Mouse (Mus musculus): Measurements from ENCODE around the gene Ptprg.
A peak's percentile ranks its signal among the peaks of the same experiment; 100 is the strongest.

Gene Ptprg

DNA sequence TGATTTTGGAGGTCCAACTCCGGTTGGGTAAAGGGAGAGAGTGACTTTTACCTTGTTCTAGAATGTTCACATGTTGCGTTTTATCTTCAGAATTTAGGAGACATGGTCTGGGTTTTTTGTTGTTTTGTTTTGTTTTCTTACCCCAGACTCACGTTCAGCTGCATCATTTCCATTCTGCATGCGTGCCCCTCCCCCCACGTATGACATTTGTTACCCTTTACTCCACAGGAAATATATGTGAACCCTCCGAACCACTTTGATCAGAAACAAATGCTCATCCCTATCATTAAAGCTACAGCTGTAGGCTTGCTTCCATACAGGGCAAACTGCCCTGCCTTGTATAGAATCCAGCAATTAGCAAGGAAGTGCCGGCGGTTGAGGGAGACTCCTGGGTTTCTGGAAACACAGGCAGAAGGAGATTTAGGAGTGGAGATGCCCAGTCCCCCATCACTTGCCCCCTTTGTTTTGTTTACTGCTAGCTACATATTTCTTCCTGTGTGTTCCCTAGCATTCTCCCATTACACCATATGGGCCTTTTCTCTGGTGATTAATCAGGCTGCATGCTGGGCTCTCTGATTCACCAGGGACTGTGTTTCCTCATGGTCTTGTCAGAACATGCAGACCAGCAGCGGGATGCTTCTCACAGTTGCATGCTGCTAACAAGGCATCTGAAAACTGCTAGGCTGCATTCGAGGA is 130.2 kb downstream of the Ptprg start:
- no peak for DNase-seq (ENCODE audit: low spot score in 2 of 2)

DNA sequence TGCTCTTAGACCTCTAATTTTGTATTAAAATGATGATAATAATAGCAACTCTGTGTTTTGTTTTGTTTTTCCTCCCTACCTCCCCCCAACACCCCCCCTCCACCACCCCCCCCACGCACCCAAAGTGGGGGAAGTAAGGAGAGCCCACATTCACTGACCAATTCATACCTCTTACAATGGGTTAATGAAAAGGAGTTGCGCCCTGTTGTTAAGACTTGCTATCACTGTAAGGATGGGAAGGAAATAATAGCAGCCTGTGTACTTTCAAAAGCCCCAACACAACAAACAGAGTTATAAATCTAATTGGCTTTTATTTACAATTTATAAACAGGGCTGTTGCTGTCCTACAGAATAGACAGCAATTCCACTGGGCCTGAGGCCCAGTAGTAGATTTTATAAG is 130.8 kb downstream of the Ptprg start:
- no peak for DNase-seq (ENCODE audit: low spot score in 2 of 2)

DNA sequence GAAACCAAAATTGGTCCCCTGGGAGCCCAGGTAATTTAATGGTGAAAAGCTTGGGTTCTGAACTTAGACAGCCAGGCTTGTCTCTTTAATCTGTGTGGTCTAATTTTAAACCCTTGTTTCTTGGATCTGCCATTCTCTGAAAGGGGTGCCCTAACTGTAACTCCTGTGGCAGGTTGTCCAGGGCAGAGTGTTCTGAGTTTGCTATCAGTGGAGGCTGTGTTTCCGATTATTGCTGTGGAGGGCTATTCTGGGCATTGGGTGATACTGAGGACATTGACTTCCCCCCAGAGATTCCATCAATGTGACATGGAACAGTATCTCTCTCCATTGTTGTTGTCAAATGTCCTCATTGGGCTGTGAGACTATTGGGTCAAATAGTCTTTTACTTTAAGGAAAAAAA is 134.2 kb downstream of the Ptprg start:
- no peak for DNase-seq (ENCODE audit: low spot score in 2 of 2)

DNA sequence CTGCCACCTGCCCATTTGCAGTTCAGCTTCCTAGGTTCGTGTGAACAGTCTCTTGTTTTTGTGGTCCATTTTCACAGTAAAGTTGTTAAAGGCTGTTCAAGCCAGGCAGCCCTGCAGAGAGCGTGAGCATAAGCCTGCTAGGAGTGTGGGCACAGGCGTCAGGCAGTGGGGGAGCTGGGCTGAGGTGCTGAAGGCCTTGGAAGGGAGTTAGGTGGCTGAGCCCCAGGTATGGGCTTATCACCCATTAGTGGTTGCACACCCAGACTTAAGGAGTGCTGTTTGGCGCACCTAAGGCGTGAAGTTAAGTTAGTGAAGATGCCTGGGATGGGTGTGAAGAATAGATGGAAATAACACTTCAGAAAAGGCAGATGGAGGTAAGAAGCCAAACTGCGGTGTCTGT is 134.8 kb downstream of the Ptprg start:
- DNase-seq (ENCODE audit: low spot score in 2 of 2): no peak

DNA sequence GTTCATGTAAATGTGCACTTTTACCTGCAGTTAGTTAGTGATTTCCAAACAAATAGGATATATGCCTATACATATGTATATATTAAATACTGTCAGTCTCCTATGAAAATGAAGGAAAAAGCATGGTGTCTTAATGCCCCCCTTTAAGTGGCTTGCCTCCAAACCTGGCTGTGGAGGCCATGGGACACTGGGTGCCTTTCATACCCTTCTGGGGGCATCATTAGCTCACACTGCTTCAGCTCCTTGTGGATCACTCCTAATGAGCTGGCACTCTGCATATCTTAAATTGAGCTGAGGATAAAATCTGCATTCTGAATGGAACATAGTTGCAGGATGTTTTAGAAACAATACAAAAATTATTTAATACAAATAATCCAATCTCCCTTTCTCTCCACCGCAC is 136.7 kb downstream of the Ptprg start:
- no peak for DNase-seq (ENCODE audit: low spot score in 2 of 2)

DNA sequence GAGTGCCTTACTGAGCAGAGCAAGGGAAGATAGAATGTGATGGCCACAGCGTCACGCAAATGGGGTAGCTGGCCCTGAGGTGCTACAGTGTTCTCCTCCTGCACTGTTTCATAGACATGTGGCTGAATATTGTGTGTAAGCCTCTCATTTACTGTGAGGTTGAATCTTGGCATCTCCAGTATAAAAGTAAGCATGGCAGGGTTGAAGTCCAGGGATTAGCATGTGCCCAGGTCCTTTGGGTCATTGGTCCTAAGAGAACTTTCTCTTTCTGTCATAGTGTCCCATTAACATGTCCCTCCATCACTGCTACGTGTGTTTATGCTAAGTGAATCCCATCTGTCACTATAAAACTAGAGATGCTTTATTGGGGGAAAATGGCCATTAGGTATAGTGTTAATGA is 138.2 kb downstream of the Ptprg start:
- no peak for DNase-seq (ENCODE audit: low spot score in 2 of 2)

DNA sequence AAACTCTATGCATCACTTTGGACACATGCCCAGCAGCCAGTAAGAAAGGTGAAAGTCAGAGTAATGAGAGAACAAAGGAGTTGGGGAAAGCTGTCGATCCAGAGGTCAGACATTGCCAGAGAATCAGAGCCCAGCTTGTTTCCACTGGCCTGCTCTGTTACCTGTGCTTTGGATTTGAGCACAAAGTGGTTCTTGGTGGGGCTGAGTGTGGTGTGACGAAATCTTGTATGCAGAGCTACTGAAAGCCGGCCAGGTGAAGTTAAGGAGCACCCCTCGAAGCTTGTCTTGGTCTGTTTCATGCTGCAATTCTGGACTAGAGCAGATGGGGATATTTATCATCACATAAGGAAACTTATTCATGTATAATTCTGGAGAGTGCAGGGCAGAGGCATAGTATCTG is 145.5 kb downstream of the Ptprg start:
- DNase-seq (ENCODE audit: low spot score in 2 of 2): no peak

DNA sequence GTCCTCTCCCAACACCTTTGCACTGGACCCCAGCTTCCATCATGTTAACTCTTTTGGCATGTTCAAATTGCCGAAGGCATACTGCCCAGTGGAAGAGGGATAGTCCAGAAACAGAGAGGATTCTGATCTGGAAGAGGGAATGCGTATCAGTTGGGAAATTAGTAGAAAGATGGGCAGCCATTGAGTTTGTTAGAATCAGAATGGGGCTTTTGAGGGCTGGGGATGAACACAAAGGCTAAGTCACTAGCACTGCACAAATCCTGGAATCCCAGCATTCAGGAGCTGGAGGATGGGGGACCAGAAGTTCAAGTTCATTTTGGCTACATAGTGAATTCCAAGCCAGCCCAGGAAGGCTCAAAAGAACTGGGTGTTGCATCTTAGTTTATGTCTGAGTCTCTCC is 146.3 kb downstream of the Ptprg start:
- no peak for DNase-seq (ENCODE audit: low spot score in 2 of 2)

DNA sequence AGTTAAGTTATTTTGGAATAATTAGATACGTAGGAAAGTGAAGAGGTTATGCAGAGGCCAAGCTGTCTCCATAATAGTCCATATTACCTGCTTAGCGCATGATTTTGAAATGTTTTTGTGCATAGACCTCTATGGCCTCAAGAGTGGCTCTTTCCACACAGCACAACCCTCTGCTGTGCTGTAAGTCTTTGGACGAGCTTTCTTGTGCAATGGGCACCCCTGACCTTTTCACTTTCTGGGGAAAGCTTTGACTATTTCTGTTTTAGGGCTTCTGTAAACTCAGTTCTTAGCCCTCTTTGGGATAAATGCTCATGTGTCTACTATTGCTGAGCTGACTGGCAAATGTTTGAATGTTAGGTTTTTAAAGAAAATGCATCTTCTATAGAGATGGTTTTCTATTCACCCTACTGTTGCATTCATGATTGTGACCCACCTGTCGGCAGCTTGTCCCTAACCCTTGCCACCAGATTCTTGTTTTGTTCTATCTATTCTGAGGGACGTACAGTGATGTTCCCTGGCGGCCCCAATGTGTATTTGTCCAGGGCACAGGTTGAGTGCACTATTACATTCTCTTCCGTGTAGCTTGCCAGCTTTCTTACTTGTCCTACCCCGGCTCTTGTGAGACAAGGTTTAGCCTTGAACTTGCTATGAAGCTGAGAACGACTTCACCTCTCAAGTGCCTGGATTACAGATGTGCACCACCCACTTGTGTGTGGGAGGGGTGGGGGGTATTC is 148.4 kb downstream of the Ptprg start:
- DNase-seq (ENCODE audit: low spot score in 2 of 2): no peak

DNA sequence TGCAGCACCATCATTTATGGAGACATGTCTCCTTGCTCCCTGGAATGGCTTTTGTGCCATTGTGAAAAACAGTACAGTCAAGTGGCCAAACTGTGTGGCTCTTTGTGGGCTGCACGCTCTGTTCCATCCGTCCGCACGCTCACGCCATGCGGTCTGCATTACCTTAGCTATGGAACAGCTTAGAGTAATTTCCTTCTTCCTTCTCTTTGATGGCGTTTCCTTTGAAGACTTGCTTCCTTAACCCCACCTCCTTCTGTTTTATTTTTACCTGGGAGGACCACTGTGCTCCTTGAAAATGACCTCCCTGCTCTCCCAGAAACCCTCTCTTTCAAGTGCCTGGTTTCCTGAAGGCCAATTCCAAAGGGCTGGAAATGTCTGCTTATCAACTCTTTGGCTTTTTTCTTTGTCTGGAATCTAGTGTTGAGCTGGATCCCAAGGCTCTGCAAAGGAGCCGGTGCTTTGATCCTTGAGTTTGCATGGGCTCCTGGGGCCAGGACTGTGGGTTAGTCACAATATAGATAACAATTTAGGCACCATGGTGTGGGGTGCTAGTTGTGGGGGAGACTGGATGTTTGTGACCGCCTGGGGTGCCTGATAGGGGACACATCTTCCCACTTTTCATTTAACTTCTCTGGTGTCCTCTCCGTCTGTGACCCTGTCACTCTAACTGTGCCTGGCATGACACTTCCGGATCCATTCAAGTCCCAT is 149.6 kb downstream of the Ptprg start:
- no peak for DNase-seq (ENCODE audit: low spot score in 2 of 2)

DNA sequence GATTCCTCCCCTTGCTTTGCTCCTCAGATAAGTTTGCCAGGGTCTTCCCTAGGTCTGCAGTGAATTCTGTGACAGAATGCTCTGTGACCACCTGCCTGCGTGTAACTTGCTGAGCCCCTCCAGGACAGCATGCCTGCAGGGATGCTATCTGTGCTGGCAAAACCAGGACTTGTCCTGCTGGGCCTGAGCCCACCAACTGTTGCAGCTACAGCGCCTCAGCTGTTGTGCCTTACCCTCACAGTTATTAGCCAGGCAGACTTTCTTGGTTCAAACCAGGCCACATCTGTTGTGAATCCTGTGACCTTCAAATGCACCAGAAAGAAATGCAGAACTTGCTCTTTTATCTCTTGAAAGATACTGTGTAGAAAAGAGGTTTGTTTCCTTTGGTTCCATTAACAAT is 151.5 kb downstream of the Ptprg start:
- DNase-seq (ENCODE audit: low spot score in 2 of 2): no peak

DNA sequence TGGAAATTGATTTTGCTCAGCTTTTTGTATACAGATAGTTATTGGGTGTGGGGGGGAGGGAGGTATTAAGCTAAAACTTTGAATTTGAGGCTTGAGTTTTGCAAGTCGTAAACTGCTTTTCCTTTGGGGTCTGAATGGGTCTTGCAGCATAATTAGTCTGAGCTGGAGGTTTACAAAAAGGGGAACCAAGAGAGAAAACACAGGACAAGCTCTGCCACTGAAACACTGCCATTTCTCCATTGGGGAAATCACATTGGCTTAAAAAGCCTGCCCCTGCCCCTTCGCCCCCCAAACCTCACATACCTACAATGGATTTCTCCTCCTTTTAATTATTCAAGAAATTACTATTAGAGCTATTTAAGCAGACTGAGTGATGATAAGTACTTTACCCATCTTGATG is 156.0 kb downstream of the Ptprg start:
- no peak for DNase-seq (ENCODE audit: low spot score in 2 of 2)

DNA sequence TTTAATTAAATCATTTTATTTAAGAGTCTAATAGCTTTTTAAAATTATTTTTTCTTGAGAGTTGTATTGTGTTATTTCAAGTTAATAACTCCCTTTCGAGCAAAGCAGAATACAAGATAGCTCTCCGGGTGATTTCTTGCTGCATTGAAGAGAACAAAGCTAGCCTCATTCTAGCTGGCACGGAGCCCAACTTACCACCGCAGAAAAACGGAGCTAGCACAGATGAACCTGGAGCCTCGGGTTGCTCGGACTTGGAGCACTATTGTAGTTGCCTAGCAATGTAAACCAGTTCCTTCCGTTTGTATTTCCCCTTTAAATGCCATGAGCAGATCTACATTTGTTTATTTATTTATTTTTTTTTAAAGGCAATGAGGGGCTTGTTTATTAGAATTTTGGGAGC is 156.5 kb downstream of the Ptprg start:
- no peak for DNase-seq (ENCODE audit: low spot score in 2 of 2)

DNA sequence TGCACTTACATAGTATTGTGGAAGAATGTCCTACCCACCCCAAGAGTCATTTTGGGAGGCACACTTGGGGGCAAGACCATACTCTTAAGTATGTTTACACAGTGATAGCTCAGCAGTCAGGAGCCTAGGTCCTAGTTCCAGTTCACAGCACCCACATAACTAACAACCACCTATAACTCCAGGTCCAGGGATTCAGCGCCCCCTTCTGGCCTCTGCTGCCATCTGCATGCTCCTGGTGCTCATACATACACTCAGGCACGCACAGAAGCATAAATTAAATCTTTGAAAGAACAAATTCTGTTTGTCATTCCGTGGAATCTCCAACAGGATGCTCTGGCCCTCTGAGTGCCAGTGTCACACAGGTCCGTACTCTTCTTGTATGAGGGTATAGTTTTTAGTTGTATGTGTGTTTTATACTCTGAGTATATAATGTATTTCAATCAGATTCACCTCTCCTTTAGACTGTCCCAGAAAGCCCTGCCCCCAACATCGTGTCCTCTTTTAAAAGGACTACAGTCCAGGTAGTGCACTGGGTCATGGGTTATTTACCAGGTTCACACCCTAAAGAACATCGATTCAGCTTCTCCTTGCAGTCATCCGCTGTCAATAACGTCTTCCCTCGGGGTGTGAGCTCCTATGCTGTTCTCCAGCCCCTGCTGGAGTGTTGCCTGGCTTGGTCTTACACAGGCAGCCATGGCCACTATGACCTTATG is 157.2 kb downstream of the Ptprg start:
- DNase-seq (ENCODE audit: low spot score in 2 of 2): no peak

DNA sequence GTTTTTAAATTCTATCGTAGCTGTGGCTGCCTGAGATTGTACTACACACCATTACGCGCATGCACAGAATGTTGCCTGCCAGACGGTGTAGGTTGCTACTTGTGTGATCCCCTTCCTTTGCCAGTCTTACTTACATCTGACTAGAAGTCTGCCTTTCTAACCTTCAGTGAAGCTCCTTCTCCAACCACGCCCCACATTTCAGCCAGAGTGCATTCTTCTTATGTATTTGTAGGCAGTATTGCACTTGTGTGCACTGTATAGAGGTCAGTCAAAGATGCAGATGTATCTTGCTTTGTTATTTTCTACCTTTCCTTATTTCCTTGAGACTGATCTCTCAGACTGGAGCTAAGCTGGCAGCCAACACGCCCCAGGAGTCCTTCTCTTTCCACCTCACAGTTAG is 158.8 kb downstream of the Ptprg start:
- DNase-seq (ENCODE audit: low spot score in 2 of 2): no peak

DNA sequence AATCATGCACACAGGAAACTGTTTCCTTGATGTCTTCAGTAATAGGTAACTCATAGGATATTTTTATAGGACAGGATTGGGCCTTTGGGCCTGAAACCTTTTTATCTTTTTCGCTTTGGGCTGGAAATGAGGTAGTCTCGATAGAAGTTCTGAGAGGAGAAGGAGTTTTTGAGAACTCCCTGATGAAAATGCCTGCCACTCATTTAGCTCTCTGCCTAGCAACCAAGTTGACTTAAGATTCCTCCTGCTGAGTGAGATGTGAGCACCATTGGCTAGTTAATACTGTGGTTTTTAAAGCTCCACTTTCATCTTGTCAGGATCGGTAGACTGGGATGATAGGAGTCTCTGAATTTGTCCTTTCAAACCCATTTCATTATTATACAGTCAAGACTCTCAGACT is 162.9 kb downstream of the Ptprg start:
- DNase-seq (ENCODE audit: low spot score in 2 of 2): no peak

DNA sequence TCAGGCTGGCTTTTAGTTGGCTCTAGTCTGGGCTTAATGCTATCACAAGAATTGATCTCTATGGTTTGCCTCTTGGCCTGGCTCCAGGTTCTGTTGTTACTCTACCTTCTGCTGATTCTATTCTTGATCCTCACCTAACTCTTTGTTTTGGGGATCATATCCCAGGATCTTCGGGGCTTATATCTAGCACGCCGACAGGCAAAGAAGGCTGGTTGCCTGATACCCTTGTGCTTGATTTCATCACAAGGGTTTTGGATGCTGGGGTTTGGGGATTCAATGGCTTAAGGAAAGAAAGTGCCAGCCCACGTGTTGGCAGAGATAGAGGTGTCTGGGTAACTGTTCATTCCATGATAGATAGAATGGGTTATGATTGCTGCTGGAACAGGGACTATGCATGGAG is 164.9 kb downstream of the Ptprg start:
- no peak for DNase-seq (ENCODE audit: low spot score in 2 of 2)

DNA sequence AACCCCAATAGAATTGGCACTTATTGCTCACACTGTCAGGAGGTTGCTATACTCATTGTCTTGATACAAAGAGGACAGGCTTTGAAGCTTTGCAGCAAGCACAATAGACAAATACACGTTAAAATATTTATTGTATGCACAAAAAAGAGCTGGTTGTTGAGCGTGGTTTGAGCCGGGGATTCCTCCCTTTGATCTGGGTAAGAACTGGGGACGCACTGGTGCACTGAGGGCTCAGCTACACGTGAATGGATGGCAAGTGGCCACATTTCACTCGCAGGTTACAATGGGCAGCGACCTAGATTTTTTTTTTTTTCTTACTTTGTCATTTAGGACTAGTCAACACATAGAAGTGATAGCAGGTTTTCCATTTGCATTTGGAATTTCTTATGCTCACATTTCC is 165.9 kb downstream of the Ptprg start:
- DNase-seq (ENCODE audit: low spot score in 2 of 2): no peak

DNA sequence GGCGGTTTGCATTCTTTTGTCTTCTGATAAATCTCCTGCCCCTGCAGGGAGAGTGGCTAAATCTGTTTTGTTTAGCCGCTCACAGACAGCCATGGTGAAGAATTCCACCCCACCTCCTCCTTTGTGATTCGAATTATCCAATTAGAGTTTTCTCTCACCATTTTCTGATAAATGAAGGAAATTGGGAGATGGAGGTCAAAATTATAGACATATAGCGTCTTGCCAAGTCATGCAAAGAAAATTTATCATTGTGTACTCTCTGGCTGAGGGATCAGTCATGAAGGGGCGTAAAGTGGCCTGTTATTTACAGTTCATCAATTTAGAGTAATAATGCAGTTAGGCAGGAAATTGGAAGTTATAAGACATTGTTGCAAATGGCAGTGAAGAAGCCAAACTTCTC is 168.8 kb downstream of the Ptprg start:
- no peak for DNase-seq (ENCODE audit: low spot score in 2 of 2)

DNA sequence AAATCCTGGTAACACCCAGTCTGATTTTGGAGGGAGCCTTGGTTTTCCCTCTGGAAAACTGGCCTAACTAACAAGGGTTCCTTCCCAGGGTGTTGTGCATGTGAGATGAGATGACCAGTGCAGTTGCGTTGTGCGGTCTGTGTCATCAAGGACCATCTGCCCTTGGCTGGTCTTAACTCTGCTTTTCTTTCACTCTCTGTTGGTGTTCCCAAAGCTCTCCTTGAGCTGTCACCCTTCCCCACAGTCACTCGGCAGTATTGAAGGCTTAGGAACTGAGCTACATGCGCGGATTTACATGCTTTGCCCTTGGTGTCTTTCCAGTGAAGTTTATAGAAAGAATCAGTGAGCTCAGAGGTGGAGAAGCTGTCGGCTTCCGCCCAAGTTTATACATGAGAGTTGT is 170.5 kb downstream of the Ptprg start:
- DNase-seq (ENCODE audit: low spot score in 2 of 2): no peak

DNA sequence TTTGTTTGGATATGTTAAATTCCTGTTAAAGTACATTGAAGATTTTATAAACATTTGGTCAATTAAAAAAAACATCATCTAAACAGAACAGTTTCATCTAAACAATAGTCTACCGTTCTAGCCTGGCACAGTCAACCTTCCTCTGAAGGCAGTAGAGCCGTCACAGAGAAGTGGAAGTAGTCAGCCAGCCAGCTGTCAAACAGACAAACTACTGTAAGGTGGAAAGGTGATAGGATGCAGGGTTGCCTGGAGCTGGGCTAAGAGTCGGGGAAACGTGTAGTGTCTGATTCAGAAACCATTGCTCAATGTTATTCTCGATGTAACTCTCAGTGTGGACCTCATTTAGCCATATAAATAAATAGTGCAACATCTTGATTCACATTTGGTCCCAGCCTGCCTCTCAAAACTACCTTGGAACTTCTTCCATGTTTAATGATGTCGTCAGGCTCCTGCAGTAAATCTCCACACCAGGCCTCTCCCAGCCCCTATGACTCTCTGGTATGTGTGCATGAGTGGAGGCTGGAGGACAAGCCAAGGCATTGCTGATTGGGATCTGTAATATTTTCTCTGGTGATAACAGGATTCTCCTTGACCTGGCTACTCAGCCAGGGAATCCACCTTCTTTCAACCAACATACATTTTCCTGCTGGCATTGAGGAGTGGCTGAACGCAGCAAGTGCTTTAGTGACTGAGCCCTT is 178.0 kb downstream of the Ptprg start:
- DNase-seq (ENCODE audit: low spot score in 2 of 2): no peak

DNA sequence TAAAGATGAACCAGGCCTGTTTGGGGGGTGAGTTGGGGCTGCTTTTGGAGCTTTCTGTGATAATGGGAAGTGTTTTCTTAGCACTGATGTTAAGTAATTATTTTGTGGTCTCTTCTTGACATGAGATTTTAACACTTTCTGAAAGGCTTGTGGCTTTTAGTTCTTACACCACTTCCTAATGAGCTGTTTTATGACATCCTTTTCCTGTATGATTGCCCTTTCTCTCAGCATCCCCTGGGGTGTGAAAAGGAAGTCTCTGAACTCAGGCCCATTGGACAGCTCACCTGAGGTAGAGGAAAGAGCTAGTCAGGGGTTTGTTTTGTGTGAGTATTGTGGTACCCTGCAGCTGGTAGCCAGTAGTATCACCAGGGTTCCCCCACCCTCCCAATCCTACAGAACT is 179.0 kb downstream of the Ptprg start:
- DNase-seq (ENCODE audit: low spot score in 2 of 2): peak in 1 of 2 experiments; percentile 4
